Mouse (Mus musculus) spleen, postnatal 0 days (tissue): ENCODE results near the gene Hdac9. TPM values are rescaled to one million over a fixed set of nuclear protein-coding genes. Genes with fewer than 3 reads are reported as not detected.

Experiments
- polyA plus RNA-seq: library from polyadenylated mRNA; unstranded; fragments of >200 nt; fragmentation: Nextera tagmentation; extraction: Ambion mirVana; gene quantifications from 2 replicates; pipeline ENCODE4 v1.2.1, GENCODE M21; 2015

The Hdac9 gene
- polyA plus RNA-seq = 1.2 and 1.4 TPM in 2 replicates

DNA sequence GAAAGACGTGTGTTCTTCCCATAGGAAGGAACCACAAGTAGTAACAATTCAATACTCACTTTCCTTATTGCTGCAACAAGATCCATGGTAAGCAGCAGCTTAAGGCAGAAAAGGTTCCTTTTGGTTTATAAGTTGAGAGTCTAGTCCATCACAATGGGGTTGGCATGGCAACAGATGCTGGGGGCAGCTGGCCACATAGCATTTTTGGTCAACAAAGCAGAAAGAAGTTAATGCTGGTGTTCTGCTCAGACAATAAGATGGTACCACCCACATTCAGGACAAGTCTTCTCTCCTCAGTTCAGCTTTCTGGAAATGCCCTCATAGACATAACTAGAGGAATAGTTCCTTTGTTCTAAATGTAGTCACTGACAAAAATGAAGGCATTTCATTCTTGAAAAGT lies at the start of gene Hdac9:
Hdac9 (minus strand) TSS at position 101 of the 400 bp plus-strand sequence.

Other genes starting within 250 kb of the Hdac9 start
- gene Prps1l1, start 67.7 kb upstream of the Hdac9 start, polyA plus RNA-seq = 0.60 and 0.84 TPM in 2 replicates
- gene Snx13, start 130.1 kb upstream of the Hdac9 start, polyA plus RNA-seq = 8.2 and 9.3 TPM in 2 replicates